Mouse (Mus musculus) stomach, postnatal 0 days (tissue): ENCODE data around the gene Pex7.

Experiments
- CTCF ChIP-seq: IDR thresholded peaks from 2 replicates; pipeline ENCODE4 v1.5.1; 2016; ENCODE audit warnings: antibody characterized with exemption, low read depth, mild to moderate bottlenecking, moderate library complexity
- EP300 ChIP-seq: optimal IDR thresholded peaks from 2 replicates; pipeline ENCODE3; 2016; ENCODE audit warnings: antibody characterized with exemption

DNA sequence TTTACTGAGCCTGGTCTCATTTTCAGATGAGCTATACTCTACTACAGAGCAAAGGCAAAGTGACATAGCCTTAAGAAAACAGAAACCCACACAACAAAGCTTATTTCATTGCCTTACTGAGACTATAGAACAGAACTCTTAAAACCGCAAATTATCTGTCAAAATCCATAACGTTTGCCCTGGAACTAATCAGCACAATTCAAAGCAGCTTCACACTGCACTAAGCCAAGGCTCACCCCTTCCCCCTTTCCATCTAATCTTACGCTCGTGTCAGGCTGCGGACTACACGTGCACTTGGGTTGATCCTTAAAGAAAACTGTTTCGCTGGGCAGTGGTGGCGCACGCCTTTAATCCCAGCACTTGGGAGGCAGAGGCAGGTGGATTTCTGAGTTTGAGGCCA, 29.8 kb downstream of the Pex7 start:
- TF ChIP-seq CTCF = no peak
- no peak for TF ChIP-seq EP300
